Mouse (Mus musculus): Measurements from ENCODE around the gene Pramel5. TPM values are rescaled to one million over a fixed set of nuclear protein-coding genes. Genes with fewer than 3 reads are reported as not detected.

Gene Pramel5
- polyA plus RNA-seq (2015; fragmentation: Illumina TruSeq; extraction: RNeasy Lipid Tissue Mini Kit (QIAGEN cat#74804); ENCODE audit: low read depth, low replicate concordance): not detected

DNA sequence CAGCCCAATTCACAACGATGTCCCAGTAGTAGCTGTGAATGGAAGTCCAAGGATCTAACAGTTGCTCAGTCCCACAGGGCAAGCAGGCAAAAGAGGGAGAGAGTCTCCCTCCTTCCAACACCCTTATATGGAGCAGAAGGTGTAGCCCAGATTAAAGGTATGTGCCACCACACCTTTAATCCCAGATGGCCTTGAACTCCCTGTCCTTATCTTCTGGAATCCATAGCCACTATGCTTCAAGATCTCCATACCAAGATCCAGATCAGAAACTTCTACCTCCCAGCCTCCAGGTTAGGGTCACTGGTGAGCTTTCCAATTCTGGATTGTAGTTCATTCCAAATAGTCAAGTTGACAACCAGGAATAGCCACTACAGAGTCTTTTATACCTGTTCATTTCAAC is at the start of gene Pramel5:
Gene Pramel5, minus strand, starts transcription at position 101 of the 400 bp plus-strand sequence.

DNA sequence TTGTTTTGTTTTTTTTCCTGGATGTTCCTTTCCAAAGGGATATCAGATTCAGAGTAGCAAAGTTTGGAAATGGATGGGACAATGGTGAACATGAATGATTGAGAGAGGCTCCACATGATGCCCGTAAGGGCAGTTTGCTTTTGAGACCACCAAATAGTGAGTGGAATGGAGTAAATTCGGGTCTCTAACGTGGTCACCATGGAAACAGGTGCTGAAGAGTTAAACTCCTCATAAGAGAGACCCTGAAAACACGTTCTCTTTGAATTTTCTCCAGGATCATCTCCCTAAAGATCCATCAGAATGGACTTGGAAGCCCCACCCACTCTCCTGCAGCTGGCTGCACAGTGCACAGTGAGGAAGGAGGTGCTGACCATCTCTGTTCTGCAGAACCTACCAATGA is 49.7 kb upstream of the Pramel5 start, which contains the start of gene Gm13128:
Gene Gm13128, plus strand, starts transcription at position 301 of the 400 bp plus-strand sequence.

Other genes starting within 250 kb of the Pramel5 start
- not detected for gene Pramel4, start 221.4 kb downstream of the Pramel5 start, polyA plus RNA-seq (2015; fragmentation: Illumina TruSeq; extraction: RNeasy Lipid Tissue Mini Kit (QIAGEN cat#74804); ENCODE audit: low read depth, low replicate concordance)
- gene Gm13102, start 174.0 kb downstream of the Pramel5 start, polyA plus RNA-seq (2015; fragmentation: Illumina TruSeq; extraction: RNeasy Lipid Tissue Mini Kit (QIAGEN cat#74804); ENCODE audit: low read depth, low replicate concordance): not detected
- not detected for gene Oog3, start 117.8 kb downstream of the Pramel5 start, polyA plus RNA-seq (2015; fragmentation: Illumina TruSeq; extraction: RNeasy Lipid Tissue Mini Kit (QIAGEN cat#74804); ENCODE audit: low read depth, low replicate concordance)
- gene Oog2, start 89.8 kb downstream of the Pramel5 start, polyA plus RNA-seq (2015; fragmentation: Illumina TruSeq; extraction: RNeasy Lipid Tissue Mini Kit (QIAGEN cat#74804); ENCODE audit: low read depth, low replicate concordance): not detected
- gene C87977, start 67.2 kb downstream of the Pramel5 start, polyA plus RNA-seq (2015; fragmentation: Illumina TruSeq; extraction: RNeasy Lipid Tissue Mini Kit (QIAGEN cat#74804); ENCODE audit: low read depth, low replicate concordance): not detected
- gene Gm13128, start 49.8 kb upstream of the Pramel5 start, polyA plus RNA-seq (2015; fragmentation: Illumina TruSeq; extraction: RNeasy Lipid Tissue Mini Kit (QIAGEN cat#74804); ENCODE audit: low read depth, low replicate concordance): not detected
- not detected for gene Gm13119, start 77.5 kb upstream of the Pramel5 start, polyA plus RNA-seq (2015; fragmentation: Illumina TruSeq; extraction: RNeasy Lipid Tissue Mini Kit (QIAGEN cat#74804); ENCODE audit: low read depth, low replicate concordance)
- not detected for gene Pramef20, start 97.4 kb upstream of the Pramel5 start, polyA plus RNA-seq (2015; fragmentation: Illumina TruSeq; extraction: RNeasy Lipid Tissue Mini Kit (QIAGEN cat#74804); ENCODE audit: low read depth, low replicate concordance)
- gene Pramef12, start 128.0 kb upstream of the Pramel5 start, polyA plus RNA-seq (2015; fragmentation: Illumina TruSeq; extraction: RNeasy Lipid Tissue Mini Kit (QIAGEN cat#74804); ENCODE audit: low read depth, low replicate concordance): not detected
- gene 1700012P22Rik, start 158.3 kb upstream of the Pramel5 start, polyA plus RNA-seq (2015; fragmentation: Illumina TruSeq; extraction: RNeasy Lipid Tissue Mini Kit (QIAGEN cat#74804); ENCODE audit: low read depth, low replicate concordance): not detected
- gene Gm9944, start 172.8 kb upstream of the Pramel5 start, polyA plus RNA-seq (2015; fragmentation: Illumina TruSeq; extraction: RNeasy Lipid Tissue Mini Kit (QIAGEN cat#74804); ENCODE audit: low read depth, low replicate concordance): not detected
- gene Aadacl3, start 183.3 kb upstream of the Pramel5 start, polyA plus RNA-seq (2015; fragmentation: Illumina TruSeq; extraction: RNeasy Lipid Tissue Mini Kit (QIAGEN cat#74804); ENCODE audit: low read depth, low replicate concordance): not detected
- gene 9430007A20Rik, start 239.3 kb upstream of the Pramel5 start, polyA plus RNA-seq (2015; fragmentation: Illumina TruSeq; extraction: RNeasy Lipid Tissue Mini Kit (QIAGEN cat#74804); ENCODE audit: low read depth, low replicate concordance): not detected